Mouse (Mus musculus) B cell, adult 62 days (primary cell): Measurements from ENCODE around the gene Clvs2. TPM values are rescaled to one million over a fixed set of nuclear protein-coding genes. Genes with fewer than 3 reads are reported as not detected.

ENCODE experiments used
- total RNA-seq: library from RNA; stranded (reverse); gene quantifications from 4 replicates; pipeline ENCODE4 v1.2.4, GENCODE M21; 2023

The Clvs2 gene
- not detected in 4 replicates for total RNA-seq

GRCm38 (mm10) chr10:33624131-33624879 lies at the start of gene Clvs2:
Gene Clvs2, minus strand, starts transcription at chr10:33624769.

Other genes starting within 250 kb of the Clvs2 start
- not detected in 4 replicates for gene Sult3a2, start 161.9 kb upstream of the Clvs2 start, total RNA-seq
- gene Sult3a1, start 233.0 kb upstream of the Clvs2 start, total RNA-seq: not detected in 4 replicates